Mouse (Mus musculus): Measurements from ENCODE around the gene Ogdh. TPM values are rescaled to one million over a fixed set of nuclear protein-coding genes. Genes with fewer than 3 reads are reported as not detected.

The Ogdh gene
- polyA plus RNA-seq, 1 experiment from 2014 or later: 316 TPM

GRCm38 (mm10) chr11:6404699-6405566 lies 113.5 kb downstream of the Ogdh start:
- 67% methylated on average over 9 of the region's 9 CpGs for WGBS
- Histone ChIP-seq H3K36me3 (ENCODE audit: control insufficient read depth, insufficient read depth) (peaks cover 42% of the 10 kb centered on the region), H3K4me1 (ENCODE audit: control insufficient read depth, insufficient read depth, low read length) (peaks cover 37% of the 10 kb centered on the region), H3K9ac (ENCODE audit: low read length) (peak overlapping the region; percentile 52), H3K4me3 (ENCODE audit: low read length) (no peak overlapping the region), H3K4me2 (ENCODE audit: low read depth, low read length) (no peak overlapping the region), H3K9me3 (replicated peaks; ENCODE audit: control insufficient read depth, low read length) (no peaks in the 10 kb centered on the region), H3K27me3 (ENCODE audit: control insufficient read depth, insufficient read depth, low read length) (no peaks in the 10 kb centered on the region), H3K27ac (ENCODE audit: low read length) (peak overlapping the region; percentile 83)
- ATAC-seq (replicated peaks; ENCODE audit: extremely low read depth, insufficient read depth, low FRiP score): peak; percentile 46

GRCm38 (mm10) chr11:6405591-6406081 lies 114.2 kb downstream of the Ogdh start:
- Histone ChIP-seq H3K4me1 (ENCODE audit: control insufficient read depth, insufficient read depth, low read length) (peaks cover 42% of the 10 kb centered on the region), H3K4me3 (ENCODE audit: low read length) (no peak overlapping the region), H3K36me3 (ENCODE audit: control insufficient read depth, insufficient read depth) (peaks cover 37% of the 10 kb centered on the region), H3K9ac (ENCODE audit: low read length) (peak overlapping the region; percentile 52), H3K27me3 (ENCODE audit: control insufficient read depth, insufficient read depth, low read length) (no peaks in the 10 kb centered on the region), H3K27ac (ENCODE audit: low read length) (peak overlapping the region; percentile 83), H3K4me2 (ENCODE audit: low read depth, low read length) (no peak overlapping the region), H3K9me3 (replicated peaks; ENCODE audit: control insufficient read depth, low read length) (no peaks in the 10 kb centered on the region)
- 54% methylated on average over 4 of the region's 4 CpGs for WGBS
- ATAC-seq (replicated peaks; ENCODE audit: extremely low read depth, insufficient read depth, low FRiP score): peak; percentile 10; the same call in 1 of the 2 replicates

Small RNA genes lying within 50 kb of the gene (microRNA-seq; reads per million reads assigned to microRNA genes)
- gene Mir7651: not detected

Other genes starting within 250 kb of the Ogdh start
- 2.7 and 2.8 TPM in 2 replicates for gene Camk2b, start 225.3 kb upstream of the Ogdh start, polyA plus RNA-seq (2015; fragmentation: Nextera tagmentation; extraction: Ambion mirVana)
- 0.25 and 0.39 TPM in 2 replicates for gene A730071L15Rik, start 91.6 kb upstream of the Ogdh start, polyA plus RNA-seq (2015; fragmentation: Nextera tagmentation; extraction: Ambion mirVana)
- gene Nudcd3, start 91.2 kb upstream of the Ogdh start, polyA plus RNA-seq (2015; fragmentation: Nextera tagmentation; extraction: Ambion mirVana): 35.9 and 38.8 TPM in 2 replicates
- 0.02 and 0.34 TPM in 2 replicates for gene Npc1l1, start 61.5 kb upstream of the Ogdh start, polyA plus RNA-seq (2015; fragmentation: Nextera tagmentation; extraction: Ambion mirVana)
- 54.1 and 57.9 TPM in 2 replicates for gene Ddx56, start 23.9 kb upstream of the Ogdh start, polyA plus RNA-seq (2015; fragmentation: Nextera tagmentation; extraction: Ambion mirVana)
- 85.5 and 87.2 TPM in 2 replicates for gene Tmed4, start 16.8 kb upstream of the Ogdh start, polyA plus RNA-seq (2015; fragmentation: Nextera tagmentation; extraction: Ambion mirVana)
- gene Zmiz2, start 97.4 kb downstream of the Ogdh start, polyA plus RNA-seq (2015; fragmentation: Nextera tagmentation; extraction: Ambion mirVana): 7.4 and 8.7 TPM in 2 replicates
- 3,856 and 4,038 TPM in 2 replicates for gene Ppia, start 123.8 kb downstream of the Ogdh start, polyA plus RNA-seq (2015; fragmentation: Nextera tagmentation; extraction: Ambion mirVana)
- gene H2afv, start 152.8 kb downstream of the Ogdh start, polyA plus RNA-seq (2015; fragmentation: Nextera tagmentation; extraction: Ambion mirVana): 327 and 358 TPM in 2 replicates
- 22.1 and 24.2 TPM in 2 replicates for gene Purb, start 184.3 kb downstream of the Ogdh start, polyA plus RNA-seq (2015; fragmentation: Nextera tagmentation; extraction: Ambion mirVana)
- 3.4 and 6.8 TPM in 2 replicates for gene Myo1g, start 229.3 kb downstream of the Ogdh start, polyA plus RNA-seq (2015; fragmentation: Nextera tagmentation; extraction: Ambion mirVana)